Mouse (Mus musculus) thymus, adult 2 months (tissue): ENCODE results near the gene Ahnak. TPM values are rescaled to one million over a fixed set of nuclear protein-coding genes. Genes with fewer than 3 reads are reported as not detected.

Experiments used
- DNase-seq: peaks from one replicate; pipeline ENCODE4 v3.0.0; 2021
- H3K27ac ChIP-seq: fragments of 200-500 bp; 2 replicates; pipeline ENCODE4 v1.5.1; 2012; ENCODE audit warnings: low read length, control low read depth; ENCODE audit not compliant: control insufficient read depth, insufficient read depth
- H3K27me3 ChIP-seq: fragments of 200-500 bp; 2 replicates; pipeline ENCODE4 v1.6.1; 2012; ENCODE audit warnings: mild to moderate bottlenecking, low read length, moderate library complexity, mixed read lengths; ENCODE audit not compliant: control insufficient read depth, insufficient read depth
- H3K36me3 ChIP-seq: fragments of 200-500 bp; 2 replicates; pipeline ENCODE4 v1.6.1; 2012; ENCODE audit warnings: mild to moderate bottlenecking, low read length, moderate library complexity; ENCODE audit not compliant: control insufficient read depth, insufficient read depth
- H3K4me1 ChIP-seq: fragments of 200-500 bp; replicated peaks from 2 replicates; pipeline ENCODE4 v1.6.1; 2012; ENCODE audit warnings: low read length; ENCODE audit not compliant: control insufficient read depth, insufficient read depth
- H3K4me3 ChIP-seq: fragments of 200-500 bp; 2 replicates; pipeline ENCODE4 v1.5.1; 2012; ENCODE audit warnings: mild to moderate bottlenecking, low read length, control low read depth, moderate library complexity; ENCODE audit not compliant: control insufficient read depth, insufficient read depth
- CTCF ChIP-seq: fragments of 200-500 bp; IDR thresholded peaks from 2 replicates; pipeline ENCODE4 v1.5.1; 2012; ENCODE audit warnings: mild to moderate bottlenecking, control low read depth, low read length, moderate library complexity, borderline replicate concordance; ENCODE audit not compliant: control insufficient read depth, poor library complexity, insufficient read depth; ENCODE audit errors: extremely low read depth
- POLR2A ChIP-seq: fragments of 200-500 bp; IDR thresholded peaks from 2 replicates; pipeline ENCODE4 v1.6.1; 2012; ENCODE audit warnings: mild to moderate bottlenecking, low read length, control low read depth, moderate library complexity; ENCODE audit not compliant: control insufficient read depth, poor library complexity, insufficient read depth; ENCODE audit errors: extremely low read depth
- WGBS: fragments of 180-500 bp; shearing (Covaris S2); methylation state at CpG from one replicate; pipeline ENCODE4 v1.1.7; 2018; 5-methylcytosine and 5-hydroxymethylcytosine counted together
- polyA plus RNA-seq: library from polyadenylated mRNA; depleted of rRNA; stranded (reverse); fragments of >200 nt; gene quantifications from 2 replicates; pipeline ENCODE4 v1.2.3, GENCODE M21; 2012

Gene Ahnak
- polyA plus RNA-seq, 1 experiment, result 7.9 TPM

DNA sequence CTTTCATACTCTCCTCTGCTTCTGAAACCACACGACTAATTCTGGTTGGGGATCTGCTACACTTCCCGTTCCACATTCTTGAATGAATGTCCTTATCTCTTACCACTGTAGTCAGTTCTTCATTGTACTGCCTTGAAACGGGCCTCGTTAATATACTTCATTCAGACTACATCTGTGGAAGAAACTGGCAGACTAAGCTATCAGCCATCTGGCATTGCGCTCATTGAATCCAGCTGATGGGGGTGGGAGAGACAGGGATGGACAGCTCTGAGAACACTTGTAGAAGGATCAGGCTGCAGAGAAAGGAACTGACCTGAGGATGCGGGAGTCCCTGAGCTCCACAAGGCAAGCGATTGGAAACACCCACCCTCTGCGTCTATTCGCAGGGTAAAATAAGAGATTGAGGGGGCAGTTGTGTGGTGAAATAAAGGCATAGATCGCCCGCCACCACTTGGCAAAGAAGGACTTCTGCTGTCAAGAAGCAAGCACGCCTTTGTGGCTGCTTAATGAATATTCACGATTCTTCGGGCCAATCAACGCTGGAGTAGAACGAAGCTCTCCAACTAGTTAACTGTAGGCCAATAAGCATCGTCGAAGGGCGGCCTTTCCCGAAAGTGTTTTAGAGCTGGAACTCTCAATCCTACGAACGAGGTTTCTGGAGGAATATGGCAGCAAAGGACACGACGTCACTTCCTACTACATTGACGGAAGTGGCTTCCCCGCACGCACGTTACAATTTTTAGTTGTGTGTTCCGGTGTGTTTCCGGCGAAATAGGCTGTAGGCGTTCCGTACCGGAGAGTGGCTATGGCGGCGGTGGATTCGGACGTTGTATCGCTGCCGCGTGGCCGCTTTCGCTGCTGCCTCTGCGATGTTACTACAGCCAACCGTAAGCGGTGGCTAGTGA is 35.7 kb upstream of the Ahnak start, which contains the start of gene Tut1:
TSS of gene Tut1 (plus strand) at position 713 of the 905 bp plus-strand sequence.
- Histone ChIP-seq H3K36me3 (peaks cover 40% of the 10 kb centered on the region), H3K27me3 (no peaks in the 10 kb centered on the region), H3K4me1 (peaks cover 10% of the 10 kb centered on the region), H3K27ac (peak within 1 kb of the TSS; percentile 75), H3K4me3 (peak within 1 kb of the TSS; percentile 83)
- WGBS, result 1% methylated on average over 46 of the region's 46 CpGs
- TF ChIP-seq POLR2A (peak; percentile 43; the same call in 1 of the 2 replicates), CTCF (no peak)
- DNase-seq, result peak; percentile 88

- H3K27ac ChIP-seq, result peak overlapping the region; percentile 75
- no peak for DNase-seq
- TF ChIP-seq CTCF, result no peak
- no peak for TF ChIP-seq POLR2A
- H3K4me1 ChIP-seq, result peaks cover 10% of the 10 kb centered on the region
- peak overlapping the region; percentile 83; the same call in 1 of the 2 replicates for H3K4me3 ChIP-seq
- 2% methylated on average over 9 of the region's 9 CpGs for WGBS
- H3K36me3 ChIP-seq, result peaks cover 35% of the 10 kb centered on the region
- H3K27me3 ChIP-seq, result no peaks in the 10 kb centered on the region
Observed at GRCm38 (mm10) chr19:8954171-8954570, 34.9 kb upstream of the Ahnak start.

DNA sequence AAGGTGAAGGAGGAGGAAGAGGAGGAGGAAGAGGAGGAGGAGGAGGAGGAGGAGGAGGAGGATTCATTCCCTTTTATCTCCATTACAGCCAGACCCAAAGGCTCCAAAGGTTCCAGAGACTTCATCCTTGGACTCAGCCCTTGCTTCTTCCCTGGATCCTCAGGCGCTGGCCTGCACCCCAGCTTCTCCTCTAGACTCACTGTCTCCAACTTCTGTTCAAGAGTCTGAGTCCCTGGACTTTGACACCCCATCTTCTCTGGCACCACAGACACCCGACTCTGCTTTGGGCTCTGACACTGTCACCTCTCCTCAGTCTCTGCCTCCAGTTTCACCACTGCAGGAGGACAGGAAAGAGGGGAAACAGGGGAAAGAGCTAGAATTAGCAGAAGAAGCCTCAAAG is 26.8 kb upstream of the Ahnak start:
- Histone ChIP-seq H3K4me1 (peaks cover 6% of the 10 kb centered on the region), H3K27me3 (no peaks in the 10 kb centered on the region), H3K27ac (no peak overlapping the region), H3K36me3 (peaks cover 42% of the 10 kb centered on the region), H3K4me3 (no peak overlapping the region)
- 95% methylated on average over 2 of the region's 2 CpGs for WGBS
- DNase-seq, result no peak
- TF ChIP-seq POLR2A (no peak), CTCF (no peak)

- TF ChIP-seq CTCF (no peak), POLR2A (no peak)
- Histone ChIP-seq H3K27ac (no peak overlapping the region), H3K27me3 (no peaks in the 10 kb centered on the region), H3K4me3 (no peak overlapping the region), H3K4me1 (peaks cover 13% of the 10 kb centered on the region), H3K36me3 (peaks cover 39% of the 10 kb centered on the region)
- 97% methylated on average over 11 of the region's 11 CpGs for WGBS
- DNase-seq, result no peak
Observed at GRCm38 (mm10) chr19:8965075-8965474, 24.0 kb upstream of the Ahnak start.

DNA sequence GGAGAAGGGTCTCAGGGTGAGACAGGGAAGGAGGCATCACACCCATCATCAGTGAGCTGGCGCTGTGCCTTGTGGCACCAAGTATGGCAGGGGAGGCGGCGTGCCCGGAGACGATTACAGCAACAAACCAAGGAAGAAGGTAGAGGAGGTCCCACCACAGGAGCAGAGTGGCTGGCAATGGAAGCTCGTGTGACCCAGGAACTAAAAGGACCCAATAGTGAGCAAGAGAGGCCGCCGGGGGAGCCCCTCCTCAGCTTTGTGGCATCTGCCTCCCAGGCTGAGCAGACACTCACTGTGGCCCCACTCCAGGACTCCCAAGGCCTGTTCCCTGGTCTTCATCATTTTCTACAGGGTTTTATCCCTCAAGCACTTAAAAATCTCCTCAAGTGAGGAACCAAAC is 23.3 kb upstream of the Ahnak start:
- Histone ChIP-seq H3K27me3 (no peaks in the 10 kb centered on the region), H3K4me1 (peaks cover 13% of the 10 kb centered on the region), H3K4me3 (no peak overlapping the region), H3K36me3 (peaks cover 41% of the 10 kb centered on the region), H3K27ac (no peak overlapping the region)
- WGBS, result 86% methylated on average over 8 of the region's 8 CpGs
- TF ChIP-seq POLR2A (no peak), CTCF (no peak)
- DNase-seq, result no peak

GRCm38 (mm10) chr19:8966198-8966589 is 22.9 kb upstream of the Ahnak start:
- TF ChIP-seq POLR2A (no peak), CTCF (no peak)
- DNase-seq, result no peak
- Histone ChIP-seq H3K27me3 (no peaks in the 10 kb centered on the region), H3K27ac (peak overlapping the region; percentile 75; the same call in 1 of the 2 replicates), H3K4me3 (peak overlapping the region; percentile 58), H3K4me1 (peaks cover 13% of the 10 kb centered on the region), H3K36me3 (peaks cover 45% of the 10 kb centered on the region)
- WGBS, result 43% methylated on average over 5 of the region's 5 CpGs
